Comparison of ENCODE assay signal across 8 mouse cellular contexts in the genomic region with DNA sequence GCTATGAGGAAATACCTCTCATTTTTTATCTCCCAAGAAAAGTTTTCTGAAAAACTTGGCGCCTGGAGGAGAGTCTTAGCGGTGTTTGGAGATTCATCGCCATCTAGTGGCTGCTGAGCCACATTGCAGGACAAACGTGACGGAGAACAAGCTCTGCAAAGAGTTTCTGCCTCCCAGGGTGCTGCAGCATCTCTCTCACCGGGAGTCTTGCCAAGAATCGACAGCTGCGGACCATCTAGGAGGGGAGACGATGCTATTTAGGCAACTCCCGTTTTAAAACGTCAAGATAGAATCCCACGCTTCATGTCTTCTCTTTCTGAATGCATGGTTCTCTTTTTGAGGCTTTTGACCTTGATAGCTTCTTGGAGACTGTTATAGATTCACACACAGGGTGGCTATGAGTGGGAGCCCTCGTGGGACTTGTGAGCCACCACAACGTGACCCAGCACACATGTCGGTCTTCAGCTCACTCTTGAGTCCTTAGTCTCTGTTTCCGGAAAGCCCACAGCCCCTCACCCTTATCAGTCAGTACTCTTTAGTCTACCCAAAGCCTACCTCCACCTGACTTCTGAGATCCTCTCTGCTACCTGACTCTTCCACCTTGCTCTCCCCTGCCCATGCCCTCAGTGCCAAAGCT.
DNase-seq lines count a peak whose midpoint lies in the region; ATAC-seq and TF ChIP-seq lines count a peak whose summit lies in the region.

No protein-coding gene starts in this region.

- peak overlapping the region; percentile 54 for H3K27ac ChIP-seq in embryonic facial prominence, embryonic 10.5 days (replicated peaks)
- no peak overlapping the region for H3K27ac ChIP-seq in midbrain, embryonic 12.5 days (replicated peaks)
- no peak overlapping the region for H3K27ac ChIP-seq in small intestine, adult 2 months (ENCODE audit: insufficient read depth, low read depth, low read length)

- peak; percentile 56 for ATAC-seq in midbrain, embryonic 12.5 days (ENCODE audit: low FRiP score, low read depth)
- no peak for ATAC-seq in erythroid progenitor cell, adult 5-6 weeks (replicated peaks; ENCODE audit: low FRiP score, poor library complexity, severe bottlenecking)

- TF ChIP-seq CTCF in small intestine, adult 2 months (IDR thresholded peaks at IDR 0.05; ENCODE audit: extremely low read depth, insufficient read length, insufficient replicate concordance, low read depth, low read length) = peak; percentile 95

- H3K9ac ChIP-seq in midbrain, embryonic 12.5 days (replicated peaks) = no peak overlapping the region

- H3K4me1 ChIP-seq in embryonic facial prominence, embryonic 10.5 days = peaks cover 17% of the 10 kb centered on the region
- H3K4me1 ChIP-seq in midbrain, embryonic 12.5 days = 0 out of 2 replicates have a peak, but pooled peaks cover 5% of the 10 kb centered on the region
- no peaks in the 10 kb centered on the region for H3K4me1 ChIP-seq in small intestine, adult 2 months (ENCODE audit: control insufficient read depth, insufficient read depth, insufficient read length, low read length)

- H3K27me3 ChIP-seq in embryonic facial prominence, embryonic 10.5 days (replicated peaks; ENCODE audit: low read depth, poor library complexity, severe bottlenecking) = peaks cover 19% of the 10 kb centered on the region
- H3K27me3 ChIP-seq in midbrain, embryonic 12.5 days = peaks cover 8% of the 10 kb centered on the region
- H3K27me3 ChIP-seq in small intestine, adult 2 months (ENCODE audit: control insufficient read depth, insufficient read depth, low read length) = no peaks in the 10 kb centered on the region

- intact Hi-C loops in left cerebral cortex, postnatal 4 days (cut with DNase I) = loop anchor here (10.0 kb wide), 1 partner anchor 240 kb away; no protein-coding TSS in a partner anchor

- peak overlapping the region; percentile 42 for H3K4me2 ChIP-seq in midbrain, embryonic 12.5 days (replicated peaks)

- H3K4me3 ChIP-seq in embryonic facial prominence, embryonic 10.5 days = peak overlapping the region; percentile 50
- peak overlapping the region; percentile 23 for H3K4me3 ChIP-seq in midbrain, embryonic 12.5 days
- no peak overlapping the region for H3K4me3 ChIP-seq in small intestine, adult 2 months (ENCODE audit: low read depth, low read length)

- 14% methylated on average over 16 of the region's 16 CpGs for WGBS in embryonic facial prominence, embryonic 10.5 days
- WGBS in midbrain, embryonic 12.5 days = 15% methylated on average over 16 of the region's 16 CpGs
- WGBS in small intestine, adult 2 months = 17% methylated on average over 16 of the region's 16 CpGs

- H3K36me3 ChIP-seq in embryonic facial prominence, embryonic 10.5 days (replicated peaks) = no peaks in the 10 kb centered on the region
- no peaks in the 10 kb centered on the region for H3K36me3 ChIP-seq in midbrain, embryonic 12.5 days
- no peaks in the 10 kb centered on the region for H3K36me3 ChIP-seq in small intestine, adult 2 months (ENCODE audit: control insufficient read depth, insufficient read depth, low read length)

- DNase-seq in adrenal gland, postnatal 10 days = peak; percentile 80
- peak; percentile 79 for DNase-seq in embryonic facial prominence, embryonic 10.5 days (ENCODE audit: low spot score)
- peak; percentile 99 for DNase-seq in heart, adult 11 months
- DNase-seq in kidney, adult 11 months = peak; percentile 71
- DNase-seq in left cerebral cortex, postnatal 4 days = peak; percentile 90

- no peaks in the 10 kb centered on the region for H3K9me3 ChIP-seq in embryonic facial prominence, embryonic 10.5 days
- no peaks in the 10 kb centered on the region for H3K9me3 ChIP-seq in midbrain, embryonic 12.5 days

- TF ChIP-seq POLR2A in small intestine, adult 2 months (IDR thresholded peaks at IDR 0.05; ENCODE audit: low read depth, low read length) = no peak
